Mouse (Mus musculus) bone marrow macrophage, adult 2 months (primary cell): ENCODE results near the gene Acad11.

Experiments used
- CTCF ChIP-seq: IDR thresholded peaks from 2 replicates; pipeline ENCODE4 v1.5.1; 2012; ENCODE audit warnings: low read depth, mild to moderate bottlenecking, low read length, moderate library complexity
- POLR2A ChIP-seq: IDR thresholded peaks from 2 replicates; pipeline ENCODE4 v1.6.1; 2012; ENCODE audit warnings: mild to moderate bottlenecking, low read depth, low read length, borderline replicate concordance

DNA sequence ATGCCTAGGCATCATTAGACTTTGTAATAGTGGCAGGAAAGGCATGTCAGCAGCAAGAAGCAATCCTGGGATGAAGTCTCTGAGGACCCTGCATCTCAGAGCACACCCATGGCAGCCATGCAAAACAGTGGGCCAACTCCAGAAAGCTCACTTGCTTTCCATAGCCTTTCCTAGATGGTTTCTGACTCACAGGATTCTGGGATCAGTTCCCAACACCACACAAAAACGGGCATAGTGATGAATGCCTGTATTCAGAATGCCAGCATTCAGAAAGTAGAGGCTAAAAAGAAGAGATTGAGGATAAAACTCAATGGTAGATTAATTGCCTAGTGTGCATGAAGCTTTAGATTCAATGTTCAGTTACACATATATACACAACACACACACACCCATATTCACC is 48.7 kb upstream of the Acad11 start:
- TF ChIP-seq POLR2A, result no peak
- TF ChIP-seq CTCF, result no peak
